Mouse (Mus musculus): ENCODE results near the gene Atp13a1. TPM values are rescaled to one million over a fixed set of nuclear protein-coding genes. Genes with fewer than 3 reads are reported as not detected.

The Atp13a1 gene
- polyA plus RNA-seq, 1 experiment from 2014 or later: 22.1 TPM

GRCm38 (mm10) chr8:69853869-69854268, 62.9 kb downstream of the Atp13a1 start:
- no peaks in the 10 kb centered on the region for H3K27me3 ChIP-seq
- H3K4me3 ChIP-seq: no peak overlapping the region
- 85% methylated on average over 10 of the region's 10 CpGs for WGBS
- no peak overlapping the region for H3K27ac ChIP-seq
- peaks cover 5% of the 10 kb centered on the region for H3K4me1 ChIP-seq (replicated peaks)
- no peak overlapping the region for H3K9ac ChIP-seq
- no peak overlapping the region for H3K4me2 ChIP-seq
- H3K9me3 ChIP-seq (replicated peaks): no peaks in the 10 kb centered on the region
- ATAC-seq (replicated peaks; ENCODE audit: insufficient number of reproducible peaks, insufficient read depth, low FRiP score, low read depth): no peak
- no peaks in the 10 kb centered on the region for H3K36me3 ChIP-seq

Other genes with a start within 250 kb of the Atp13a1 start
- gene Zfp868, start 165.6 kb upstream of the Atp13a1 start, polyA plus RNA-seq (2015; fragmentation: Nextera tagmentation; extraction: Ambion mirVana): 13.7 and 14.2 TPM in 2 replicates
- gene Zfp964, start 136.7 kb upstream of the Atp13a1 start, polyA plus RNA-seq (2015; fragmentation: Nextera tagmentation; extraction: Ambion mirVana): 1.2 and 1.3 TPM in 2 replicates
- gene Zfp869, start 80.4 kb upstream of the Atp13a1 start, polyA plus RNA-seq (2015; fragmentation: Nextera tagmentation; extraction: Ambion mirVana): 14.6 and 18.9 TPM in 2 replicates
- 3.1 and 4.6 TPM in 2 replicates for gene Zfp963, start 41.2 kb upstream of the Atp13a1 start, polyA plus RNA-seq (2015; fragmentation: Nextera tagmentation; extraction: Ambion mirVana)
- 0.33 TPM in 1 of 2 replicates, not detected in the other for gene Gm20422, start 16.3 kb upstream of the Atp13a1 start, polyA plus RNA-seq (2015; fragmentation: Nextera tagmentation; extraction: Ambion mirVana)
- gene Zfp866, start within 50 bp of the Atp13a1 start, polyA plus RNA-seq (2015; fragmentation: Nextera tagmentation; extraction: Ambion mirVana): 14.7 and 21.1 TPM in 2 replicates
- 5.4 and 8.9 TPM in 2 replicates for gene Gmip, start 17.5 kb downstream of the Atp13a1 start, polyA plus RNA-seq (2015; fragmentation: Nextera tagmentation; extraction: Ambion mirVana)
- gene Lpar2, start 31.3 kb downstream of the Atp13a1 start, polyA plus RNA-seq (2015; fragmentation: Nextera tagmentation; extraction: Ambion mirVana): 0.15 and 0.30 TPM in 2 replicates
- 2.6 and 5.6 TPM in 2 replicates for gene Pbx4, start 41.3 kb downstream of the Atp13a1 start, polyA plus RNA-seq (2015; fragmentation: Nextera tagmentation; extraction: Ambion mirVana)
- 0.37 and 0.75 TPM in 2 replicates for gene Cilp2, start 96.5 kb downstream of the Atp13a1 start, polyA plus RNA-seq (2015; fragmentation: Nextera tagmentation; extraction: Ambion mirVana)
- gene Tssk6, start 111.0 kb downstream of the Atp13a1 start, polyA plus RNA-seq (2015; fragmentation: Nextera tagmentation; extraction: Ambion mirVana): 1.5 and 1.8 TPM in 2 replicates
- gene Ndufa13, start 111.4 kb downstream of the Atp13a1 start, polyA plus RNA-seq (2015; fragmentation: Nextera tagmentation; extraction: Ambion mirVana): 316 and 390 TPM in 2 replicates
- 5.9 and 10.1 TPM in 2 replicates for gene Yjefn3, start 111.5 kb downstream of the Atp13a1 start, polyA plus RNA-seq (2015; fragmentation: Nextera tagmentation; extraction: Ambion mirVana)
- 33.2 and 46.3 TPM in 2 replicates for gene Gatad2a, start 205.2 kb downstream of the Atp13a1 start, polyA plus RNA-seq (2015; fragmentation: Nextera tagmentation; extraction: Ambion mirVana)